Mouse (Mus musculus): ENCODE results near the gene Anxa10. TPM values are rescaled to one million over a fixed set of nuclear protein-coding genes. Genes with fewer than 3 reads are reported as not detected.

Gene Anxa10
- total RNA-seq (2021) = not detected
- long read RNA-seq, experiment 1 = 0 reads
- long read RNA-seq, experiment 2 = 0 reads

DNA sequence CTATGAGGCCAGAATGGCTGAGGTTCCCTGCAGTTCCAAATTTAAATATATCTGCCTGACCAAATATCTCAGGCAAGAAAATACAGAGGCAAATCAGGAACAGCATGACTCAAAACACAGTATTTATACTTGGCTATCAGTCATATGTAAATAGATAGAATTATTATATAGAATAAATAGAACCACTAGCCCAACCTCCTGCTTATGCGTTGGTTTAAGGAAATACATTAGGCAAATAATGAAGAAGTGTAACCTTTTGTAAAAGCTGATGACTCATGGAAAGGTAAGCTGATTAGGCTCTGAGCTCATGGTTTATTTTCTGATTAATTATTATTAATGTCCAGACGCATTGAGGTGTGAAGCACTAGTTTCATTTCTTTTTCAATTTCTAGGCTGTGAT is at the start of gene Anxa10:
TSS of gene Anxa10 (minus strand) at position 53 of the 400 bp plus-strand sequence.
- intact Hi-C loops (cut with DNase I) = no loop called here
- DNase-seq (ENCODE audit: low spot score in 2 of 2) = no peak

- intact Hi-C loops (cut with DNase I) = no loop called here
- DNase-seq (ENCODE audit: low spot score in 2 of 2) = no peak
Observed at GRCm38 (mm10) chr8:62132662-62133366, 9.9 kb upstream of the Anxa10 start.

DNA sequence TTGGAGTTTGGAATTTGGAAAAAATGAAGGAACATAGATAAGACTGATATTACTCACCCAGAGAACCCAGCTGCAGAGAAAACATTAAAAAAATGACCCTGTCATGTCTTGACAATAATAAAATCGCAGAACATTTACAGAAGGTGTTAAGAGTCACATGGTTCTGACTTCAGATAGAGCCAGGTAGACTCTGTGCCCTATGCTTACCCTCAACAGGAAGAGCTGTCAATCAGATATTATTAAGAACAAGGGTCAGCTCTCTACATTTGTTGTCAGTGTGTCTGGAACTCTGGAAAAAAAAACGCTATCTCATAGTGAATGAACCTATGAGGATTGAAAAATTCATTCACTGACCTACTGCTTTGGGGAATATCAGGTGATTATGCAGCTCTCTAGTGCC is 25.7 kb downstream of the Anxa10 start:
- intact Hi-C loops (cut with DNase I) = no loop called here
- no peak for DNase-seq (ENCODE audit: low spot score in 2 of 2)

DNA sequence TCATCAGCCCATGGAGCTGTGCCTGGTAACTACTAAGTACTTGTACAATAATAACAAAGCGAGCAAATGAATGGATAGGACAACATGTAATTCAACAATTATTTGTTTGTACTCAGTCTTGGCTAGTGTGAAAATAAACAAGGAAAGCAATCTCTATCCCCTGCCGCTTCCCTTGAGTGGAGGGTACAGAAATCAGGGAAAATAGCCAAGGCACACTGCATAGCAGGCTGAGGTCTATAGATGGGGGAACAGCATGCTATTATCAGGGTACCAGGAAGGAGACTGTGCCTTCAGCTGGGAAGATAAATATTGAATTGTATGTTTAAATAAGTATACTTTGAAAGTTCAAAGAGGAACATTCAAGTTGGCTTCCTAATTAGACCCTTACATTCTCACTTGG is 41.1 kb downstream of the Anxa10 start:
- DNase-seq (ENCODE audit: low spot score in 2 of 2) = no peak
- intact Hi-C loops (cut with DNase I) = loop anchor here (5.0 kb wide), 1 partner anchor 1795 kb away; no protein-coding TSS in a partner anchor

DNA sequence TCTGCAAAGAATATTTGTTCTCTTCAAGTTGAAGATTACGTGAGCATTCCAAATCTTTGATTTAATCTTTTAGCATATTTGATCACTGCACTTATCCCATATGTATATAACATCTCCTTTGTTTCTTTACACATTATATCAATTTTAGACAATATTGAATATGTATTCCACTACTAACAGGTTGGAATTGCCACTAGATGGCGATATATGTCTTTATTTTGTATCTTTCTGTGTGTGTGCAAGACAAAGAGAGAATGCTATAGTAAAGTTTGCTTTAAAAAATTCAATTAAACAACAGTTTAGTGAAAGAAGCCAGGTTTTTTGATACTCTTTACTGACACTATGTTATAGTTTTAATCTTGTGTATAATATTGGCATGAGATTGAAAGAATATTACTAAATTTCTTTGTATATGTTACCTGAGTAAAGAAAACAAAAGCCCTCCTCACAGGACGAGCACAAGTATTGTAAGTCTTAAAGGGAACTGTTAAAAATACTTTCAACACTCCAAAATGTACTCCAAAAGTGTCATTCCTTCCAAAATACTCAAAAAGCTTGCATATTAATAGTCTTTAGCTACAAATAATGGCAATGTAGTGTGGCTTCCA is 42.7 kb downstream of the Anxa10 start:
- intact Hi-C loops (cut with DNase I) = loop anchor here (5.0 kb wide), 1 partner anchor 1797 kb away; no protein-coding TSS in a partner anchor
- peak; percentile 58 to 78 for DNase-seq (ENCODE audit: low spot score in 2 of 2)

DNA sequence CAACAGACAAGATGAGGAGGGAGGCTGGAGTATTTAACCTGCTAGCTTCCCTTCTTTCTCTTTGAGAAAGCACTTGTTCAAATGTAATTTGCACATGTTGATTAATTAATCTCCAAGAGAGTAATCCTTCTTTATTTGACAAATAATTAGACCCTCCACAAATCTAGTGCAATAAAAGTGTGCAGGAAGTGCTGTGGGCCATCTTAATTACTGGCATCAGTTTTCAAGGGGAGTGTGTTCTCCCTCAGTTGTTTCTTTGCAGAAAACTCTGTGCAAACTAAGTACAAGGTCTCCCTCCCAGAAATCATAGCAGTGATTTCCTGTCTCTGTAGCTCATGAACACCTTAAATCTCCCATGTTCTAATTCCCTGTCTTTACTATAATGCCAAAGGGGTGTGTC is 54.6 kb downstream of the Anxa10 start:
- intact Hi-C loops (cut with DNase I) = no loop called here
- no peak for DNase-seq (ENCODE audit: low spot score in 2 of 2)

- peak in 1 of 2 experiments; percentile 29 for DNase-seq (ENCODE audit: low spot score in 2 of 2)
- intact Hi-C loops (cut with DNase I) = loop anchor here (1.0 kb wide), 1 partner anchor 166 kb away; no protein-coding TSS in a partner anchor
Observed at GRCm38 (mm10) chr8:62060357-62060756, 62.6 kb downstream of the Anxa10 start.

DNA sequence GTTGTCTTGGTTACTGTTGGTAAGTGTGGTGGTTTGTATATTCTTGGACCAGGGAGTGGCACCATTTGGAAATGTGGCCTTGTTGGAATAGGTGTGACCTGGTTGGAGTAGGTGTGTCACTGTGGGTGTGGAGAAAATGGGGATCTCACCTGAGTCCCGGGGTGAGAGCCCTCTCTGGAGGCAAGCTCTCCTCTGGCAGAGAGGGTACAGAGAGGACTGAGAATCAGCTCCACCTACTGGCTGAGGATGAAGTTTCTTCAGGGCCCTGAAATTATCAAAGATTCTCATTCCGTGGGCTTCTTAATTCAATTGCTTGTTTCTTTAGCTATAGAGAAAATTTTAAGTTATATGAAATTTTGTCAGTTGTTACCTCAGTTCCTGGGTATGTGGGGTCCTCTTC is 76.1 kb downstream of the Anxa10 start:
- intact Hi-C loops (cut with DNase I) = no loop called here

GRCm38 (mm10) chr8:62034351-62034750 is 88.6 kb downstream of the Anxa10 start:
- intact Hi-C loops (cut with DNase I) = no loop called here
- no peak for DNase-seq (ENCODE audit: low spot score in 2 of 2)

More for the DNA sequence above, 76.1 kb downstream of the Anxa10 start:
- no peak for DNase-seq (ENCODE audit: low spot score in 2 of 2)

GRCm38 (mm10) chr8:62014582-62014981 is 108.4 kb downstream of the Anxa10 start:
- DNase-seq (ENCODE audit: low spot score in 2 of 2) = no peak
- intact Hi-C loops (cut with DNase I) = no loop called here

- intact Hi-C loops (cut with DNase I) = no loop called here
- no peak for DNase-seq (ENCODE audit: low spot score in 2 of 2)
Observed at GRCm38 (mm10) chr8:62014166-62014565, 108.8 kb downstream of the Anxa10 start.

Other genes with a start within 250 kb of the Anxa10 start
- gene Palld, start 220.5 kb downstream of the Anxa10 start, total RNA-seq (2021) = 1 to 10 TPM; 4.0 to 4.7 TPM
- gene Ddx60, start 195.1 kb downstream of the Anxa10 start, total RNA-seq (2021) = under 1 TPM; 0.30 to 0.51 TPM